Mouse (Mus musculus) hindbrain, embryonic 12.5 days (tissue): ENCODE results near the gene Stpg1. TPM values are rescaled to one million over a fixed set of nuclear protein-coding genes. Genes with fewer than 3 reads are reported as not detected.

Experiments used
- ATAC-seq: fragments of 200-750 bp; cut with Nextera tagmentation; 2 replicates; pipeline ENCODE4 v1.8.0; 2017; ENCODE audit warnings: moderate TSS enrichment; ENCODE audit not compliant: low FRiP score
- H3K27ac ChIP-seq: fragments of 300-500 bp; sonication (generic); 2 replicates; pipeline ENCODE4 v1.5.1; 2016; ENCODE audit warnings: mild to moderate bottlenecking
- H3K27me3 ChIP-seq: fragments of 300-500 bp; sonication (generic); 2 replicates; pipeline ENCODE4 v1.6.1; 2016; ENCODE audit warnings: mild to moderate bottlenecking
- H3K36me3 ChIP-seq: fragments of 300-500 bp; sonication (generic); 2 replicates; pipeline ENCODE4 v1.6.1; 2016; ENCODE audit warnings: mild to moderate bottlenecking
- H3K4me1 ChIP-seq: fragments of 300-500 bp; sonication (generic); 2 replicates; pipeline ENCODE4 v1.6.1; 2016
- H3K4me2 ChIP-seq: fragments of 300-500 bp; sonication (generic); replicated peaks from 2 replicates; pipeline ENCODE4 v1.6.1; 2016; ENCODE audit warnings: mild to moderate bottlenecking
- H3K4me3 ChIP-seq: fragments of 300-500 bp; sonication (generic); 2 replicates; pipeline ENCODE4 v1.5.1; 2016; ENCODE audit warnings: mild to moderate bottlenecking
- H3K9ac ChIP-seq: fragments of 300-500 bp; sonication (generic); 2 replicates; pipeline ENCODE4 v1.6.1; 2016; ENCODE audit warnings: mild to moderate bottlenecking, moderate library complexity
- H3K9me3 ChIP-seq: fragments of 300-500 bp; sonication (generic); replicated peaks from 2 replicates; pipeline ENCODE4 v1.6.1; 2016; ENCODE audit warnings: mild to moderate bottlenecking
- WGBS: fragments of 180-500 bp; shearing (Covaris S2); methylation state at CpG from one replicate; pipeline ENCODE4 v1.1.7; 2016; 5-methylcytosine and 5-hydroxymethylcytosine counted together
- polyA plus RNA-seq: library from polyadenylated mRNA; unstranded; fragments of >200 nt; fragmentation: Nextera tagmentation; extraction: Ambion mirVana; gene quantifications from 2 replicates; pipeline ENCODE4 v1.2.1, GENCODE M21; 2016

Gene Stpg1
- polyA plus RNA-seq, 1 experiment from 2014 or later = 0.71 TPM

DNA sequence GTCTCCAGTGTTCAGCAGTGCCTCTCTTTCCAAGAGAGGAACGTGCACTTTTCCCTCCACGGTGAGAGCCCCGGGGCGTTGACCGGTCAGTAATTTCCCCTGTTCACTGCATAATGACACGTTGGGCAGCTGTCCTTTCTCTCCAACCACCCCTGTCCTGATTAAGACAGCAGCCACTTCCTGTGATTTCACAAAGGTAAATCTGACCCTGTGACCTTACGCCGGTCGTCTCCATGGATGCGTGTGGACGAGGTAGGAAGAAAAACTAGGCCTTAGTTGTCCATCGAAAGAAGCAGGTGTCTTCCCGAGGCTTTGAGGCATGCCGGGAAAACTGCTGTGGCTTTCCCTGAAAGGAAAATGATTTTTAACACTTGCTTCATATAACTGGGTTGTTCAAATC, 20.3 kb downstream of the Stpg1 start:
- no peak overlapping the region for H3K4me3 ChIP-seq
- H3K9ac ChIP-seq = no peak overlapping the region
- H3K36me3 ChIP-seq = no peaks in the 10 kb centered on the region
- H3K4me2 ChIP-seq = no peak overlapping the region
- H3K4me1 ChIP-seq = no peaks in the 10 kb centered on the region
- 70% methylated on average over 14 of the region's 14 CpGs for WGBS
- H3K27me3 ChIP-seq = peaks cover 4% of the 10 kb centered on the region; the same call in 1 of the 2 replicates
- H3K9me3 ChIP-seq = no peaks in the 10 kb centered on the region
- ATAC-seq = no peak
- no peak overlapping the region for H3K27ac ChIP-seq

DNA sequence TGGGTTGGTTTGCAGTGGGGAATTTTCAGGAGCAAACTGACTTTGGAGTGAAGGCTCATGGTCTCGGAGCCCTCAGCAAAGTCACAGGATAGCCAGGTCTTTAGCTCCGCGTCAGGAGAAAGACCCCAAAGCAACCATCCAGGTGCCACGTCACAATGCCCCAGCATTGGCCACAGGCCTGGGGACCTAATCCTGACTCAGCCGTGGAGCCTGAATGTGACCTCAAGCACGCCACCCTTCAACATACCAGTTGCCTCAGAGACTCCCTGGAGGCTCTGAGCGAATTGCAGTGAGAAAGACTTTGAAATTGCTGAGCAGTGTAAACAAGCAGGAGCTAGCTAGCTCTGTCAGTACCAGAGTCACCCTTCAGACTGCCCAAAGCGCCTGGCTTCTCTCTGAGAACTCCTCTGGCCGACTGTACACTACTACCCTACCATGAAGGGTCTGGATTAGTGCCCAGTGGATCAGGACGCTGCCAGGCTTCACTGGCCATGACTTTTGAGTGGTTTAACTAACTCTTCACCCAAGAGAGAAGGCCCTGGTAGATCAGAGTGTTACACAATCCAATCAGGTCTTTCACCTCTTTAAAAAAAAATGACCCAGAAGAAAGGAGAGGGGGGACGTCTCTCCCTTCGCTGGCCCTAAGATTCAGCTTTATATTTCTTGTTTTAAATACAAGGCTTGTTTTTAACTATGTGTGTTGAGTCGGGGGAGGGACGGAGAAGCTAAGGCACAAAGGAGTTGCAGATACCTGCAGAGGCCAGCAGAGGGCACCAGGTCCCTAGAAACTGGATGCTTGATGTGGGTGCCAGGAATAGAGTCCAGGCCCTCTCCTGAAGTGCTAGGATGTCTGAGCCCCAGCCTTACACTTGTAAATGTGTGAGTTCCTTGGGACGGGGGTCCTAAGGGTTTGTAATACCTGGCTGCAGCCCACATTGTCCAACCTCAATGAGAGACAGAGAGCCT, 22.0 kb downstream of the Stpg1 start:
- H3K9ac ChIP-seq = no peak overlapping the region
- H3K27me3 ChIP-seq = 0 out of 2 replicates have a peak, but pooled peaks cover 2% of the 10 kb centered on the region
- H3K4me2 ChIP-seq = no peak overlapping the region
- H3K27ac ChIP-seq = no peak overlapping the region
- no peaks in the 10 kb centered on the region for H3K4me1 ChIP-seq
- no peaks in the 10 kb centered on the region for H3K9me3 ChIP-seq
- no peak for ATAC-seq
- no peaks in the 10 kb centered on the region for H3K36me3 ChIP-seq
- H3K4me3 ChIP-seq = no peak overlapping the region
- WGBS = 51% methylated on average over 15 of the region's 15 CpGs

DNA sequence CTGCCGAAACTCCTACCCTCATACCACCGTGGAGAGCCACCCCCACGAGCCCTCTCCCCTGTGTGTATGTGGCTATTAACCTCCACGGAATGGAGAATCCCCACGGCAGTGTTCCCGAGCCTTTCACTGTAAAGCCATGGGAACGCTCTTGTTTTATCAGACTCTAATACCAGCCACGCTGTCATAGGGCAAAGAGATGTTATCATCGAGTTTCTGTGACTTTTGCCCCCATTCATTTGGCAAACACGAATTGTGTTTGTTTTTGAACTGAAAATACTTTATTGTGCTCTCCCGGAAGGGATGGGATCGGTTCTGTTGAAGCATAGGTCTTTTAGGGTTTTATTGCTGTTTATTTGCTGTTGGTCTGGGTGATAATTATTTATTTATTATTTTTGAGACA, 23.5 kb downstream of the Stpg1 start:
- no peak overlapping the region for H3K9ac ChIP-seq
- no peak for ATAC-seq
- no peaks in the 10 kb centered on the region for H3K4me1 ChIP-seq
- no peak overlapping the region for H3K4me2 ChIP-seq
- no peak overlapping the region for H3K27ac ChIP-seq
- no peaks in the 10 kb centered on the region for H3K27me3 ChIP-seq
- H3K4me3 ChIP-seq = no peak overlapping the region
- WGBS = 84% methylated on average over 12 of the region's 12 CpGs
- H3K36me3 ChIP-seq = no peaks in the 10 kb centered on the region
- no peaks in the 10 kb centered on the region for H3K9me3 ChIP-seq

DNA sequence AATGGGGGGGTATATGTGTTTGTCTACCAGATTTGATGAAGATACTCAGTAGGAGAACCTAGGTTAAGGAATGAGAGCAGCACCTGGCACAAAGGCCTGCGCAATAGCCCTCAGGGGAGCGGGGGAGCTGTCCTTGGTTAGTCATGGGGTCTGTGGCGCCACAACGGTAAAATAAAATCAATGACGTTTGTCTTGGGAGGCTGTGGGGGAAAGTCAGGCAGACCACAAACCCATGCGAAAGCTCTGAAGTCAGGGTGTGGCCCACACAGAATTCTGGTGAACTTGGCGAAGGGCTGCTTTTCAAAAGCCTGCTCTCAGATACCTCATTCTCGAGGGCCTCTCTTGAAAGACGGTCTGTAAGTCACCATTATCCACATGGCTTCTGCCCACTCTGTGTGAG, 25.8 kb downstream of the Stpg1 start:
- no peak for ATAC-seq
- no peaks in the 10 kb centered on the region for H3K36me3 ChIP-seq
- H3K9ac ChIP-seq = no peak overlapping the region
- peaks cover 12% of the 10 kb centered on the region for H3K4me1 ChIP-seq
- H3K9me3 ChIP-seq = no peaks in the 10 kb centered on the region
- no peak overlapping the region for H3K27ac ChIP-seq
- H3K27me3 ChIP-seq = 0 out of 2 replicates have a peak, but pooled peaks cover 5% of the 10 kb centered on the region
- 79% methylated on average over 9 of the region's 9 CpGs for WGBS
- H3K4me2 ChIP-seq = no peak overlapping the region
- H3K4me3 ChIP-seq = no peak overlapping the region

DNA sequence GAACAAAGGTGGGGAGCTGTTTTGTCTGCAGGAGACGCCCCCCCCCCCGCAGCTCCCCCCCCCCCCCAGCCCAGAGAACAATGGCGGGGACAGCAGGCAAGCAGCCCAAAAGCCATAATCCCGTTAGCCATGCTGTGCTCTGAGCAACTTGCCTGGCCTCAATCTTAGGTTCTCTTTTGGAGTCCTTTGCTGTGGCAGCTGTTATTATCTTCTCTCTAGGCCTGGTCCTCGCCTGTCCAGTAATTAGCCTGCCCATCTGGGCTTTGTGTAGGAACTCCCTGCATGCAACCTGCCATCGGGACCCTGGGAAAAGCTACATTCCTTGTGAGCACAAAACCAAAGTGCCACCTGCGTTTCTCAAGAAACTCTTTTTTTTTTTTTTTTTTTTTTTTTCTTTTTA, 29.3 kb downstream of the Stpg1 start:
- WGBS = 4% methylated on average over 6 of the region's 7 CpGs
- H3K27ac ChIP-seq = no peak overlapping the region
- no peak overlapping the region for H3K4me2 ChIP-seq

DNA sequence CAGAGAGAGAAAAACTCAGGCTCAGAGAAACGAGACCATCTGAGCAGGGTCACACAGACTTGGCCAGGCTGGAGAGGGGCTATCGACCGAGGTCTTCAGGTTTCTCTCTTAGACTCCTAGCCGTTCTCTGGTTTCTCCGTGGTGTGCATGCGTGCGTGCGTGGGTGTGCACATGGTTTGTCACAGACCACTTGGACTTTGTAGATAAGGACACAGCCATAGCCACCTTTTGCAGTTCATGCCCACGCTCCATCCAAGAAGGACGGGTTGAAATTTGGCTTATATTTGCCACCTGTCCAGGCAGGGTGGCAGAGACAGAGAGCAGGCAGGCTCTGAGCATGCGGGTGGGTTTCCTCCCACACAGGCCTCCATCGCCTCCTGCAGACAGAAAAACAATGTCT, 30.5 kb downstream of the Stpg1 start:
- WGBS = 71% methylated on average over 12 of the region's 12 CpGs
- Histone ChIP-seq H3K36me3 (no peaks in the 10 kb centered on the region), H3K4me3 (no peak overlapping the region), H3K27me3 (0 out of 2 replicates have a peak, but pooled peaks cover 13% of the 10 kb centered on the region), H3K27ac (no peak overlapping the region), H3K4me1 (peaks cover 30% of the 10 kb centered on the region), H3K9me3 (no peaks in the 10 kb centered on the region), H3K9ac (no peak overlapping the region), H3K4me2 (no peak overlapping the region)
- no peak for ATAC-seq

More for the DNA sequence above, 29.3 kb downstream of the Stpg1 start:
- Histone ChIP-seq H3K4me1 (peaks cover 30% of the 10 kb centered on the region), H3K27me3 (0 out of 2 replicates have a peak, but pooled peaks cover 13% of the 10 kb centered on the region), H3K4me3 (no peak overlapping the region), H3K9ac (no peak overlapping the region), H3K9me3 (no peaks in the 10 kb centered on the region), H3K36me3 (no peaks in the 10 kb centered on the region)
- ATAC-seq = no peak

DNA sequence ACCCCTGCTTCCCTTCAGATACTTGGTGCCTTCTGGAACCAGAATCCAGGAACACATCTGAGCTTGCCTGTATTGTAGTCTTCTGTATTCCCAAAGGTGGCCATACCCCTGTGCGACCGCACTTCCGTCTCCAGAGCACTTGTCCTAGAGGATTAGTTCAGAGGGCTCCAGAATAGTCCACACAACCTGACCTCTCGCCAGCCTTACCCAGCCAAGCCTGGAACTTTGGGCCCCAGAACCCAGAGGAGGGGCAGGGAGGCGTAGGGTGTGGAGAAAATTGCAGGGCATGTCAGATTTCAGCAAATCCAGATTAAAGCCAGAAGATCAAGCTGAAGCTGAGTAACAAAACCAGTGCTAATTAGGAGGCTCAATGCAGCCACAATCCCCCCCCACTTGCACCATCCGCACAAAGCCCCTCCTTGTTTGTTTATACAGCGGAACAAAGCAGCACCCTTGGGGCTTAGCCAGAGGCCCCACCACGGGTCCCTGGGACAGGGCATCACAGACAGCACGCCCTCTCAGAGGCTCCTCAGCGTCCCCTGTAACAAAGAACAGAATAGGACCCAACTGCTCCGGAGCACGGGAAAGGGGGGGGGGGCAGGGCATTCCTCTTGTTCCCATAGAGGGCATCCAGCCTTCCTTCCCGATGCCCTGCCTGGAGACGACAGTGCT, 31.6 kb downstream of the Stpg1 start:
- H3K4me2 ChIP-seq = peak overlapping the region; percentile 24; the same call in 1 of the 2 replicates
- H3K27ac ChIP-seq = peak overlapping the region; percentile 1; the same call in 1 of the 2 replicates
- H3K4me3 ChIP-seq = no peak overlapping the region
- H3K9me3 ChIP-seq = no peaks in the 10 kb centered on the region
- H3K9ac ChIP-seq = no peak overlapping the region; the same call in 1 of the 2 replicates
- 0 out of 2 replicates have a peak, but pooled peaks cover 13% of the 10 kb centered on the region for H3K27me3 ChIP-seq
- no peaks in the 10 kb centered on the region for H3K36me3 ChIP-seq
- peak; percentile 88 for ATAC-seq
- peaks cover 30% of the 10 kb centered on the region for H3K4me1 ChIP-seq
- 10% methylated on average over 14 of the region's 14 CpGs for WGBS

DNA sequence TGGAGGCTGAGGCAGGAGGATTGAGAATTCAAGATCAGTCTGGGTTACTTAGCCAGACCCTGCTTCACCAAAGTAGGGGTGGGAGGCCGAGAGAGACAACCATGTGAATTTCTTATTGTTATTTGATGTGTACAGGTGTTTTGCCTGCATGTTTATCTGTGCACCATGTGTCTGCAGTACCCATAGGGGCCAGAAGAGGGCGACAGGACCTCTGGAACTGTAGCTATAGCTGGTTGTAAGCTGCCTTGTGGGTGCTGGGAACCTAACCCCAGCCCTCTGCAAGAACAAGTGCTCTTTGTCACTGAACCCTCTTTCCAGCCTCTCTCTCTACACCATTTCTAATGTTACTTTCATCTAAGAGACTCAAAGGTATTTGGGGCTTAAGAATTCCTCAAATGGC, 35.7 kb downstream of the Stpg1 start:
- WGBS = 57% methylated on average over 2 of the region's 2 CpGs

DNA sequence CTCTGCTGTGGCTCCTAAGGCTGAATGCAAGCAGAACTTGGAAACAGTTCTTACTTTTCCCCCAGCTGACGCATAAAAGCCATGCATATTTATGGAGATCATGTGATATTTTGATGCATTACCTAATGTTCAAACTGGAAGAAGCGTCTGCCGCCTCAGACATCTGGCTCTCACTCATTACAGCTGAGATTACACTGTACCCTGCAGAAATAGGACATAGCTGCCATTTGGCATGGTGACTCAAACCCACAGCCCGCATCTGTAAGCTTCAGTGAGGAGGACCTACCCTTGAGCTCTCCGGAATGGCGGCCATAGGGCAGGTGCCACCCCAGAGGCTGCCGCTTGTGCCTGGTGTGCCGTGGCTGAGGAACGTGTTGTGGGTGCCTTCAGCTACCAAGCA, 36.6 kb downstream of the Stpg1 start:
- Histone ChIP-seq H3K9ac (no peak overlapping the region), H3K4me1 (peaks cover 14% of the 10 kb centered on the region), H3K27me3 (0 out of 2 replicates have a peak, but pooled peaks cover 4% of the 10 kb centered on the region), H3K4me3 (no peak overlapping the region), H3K27ac (no peak overlapping the region), H3K9me3 (no peaks in the 10 kb centered on the region), H3K4me2 (no peak overlapping the region), H3K36me3 (no peaks in the 10 kb centered on the region)
- no peak for ATAC-seq
- 86% methylated on average over 9 of the region's 9 CpGs for WGBS

More for the DNA sequence above, 35.7 kb downstream of the Stpg1 start:
- no peaks in the 10 kb centered on the region for H3K9me3 ChIP-seq
- no peak overlapping the region for H3K9ac ChIP-seq
- no peaks in the 10 kb centered on the region for H3K36me3 ChIP-seq
- H3K27me3 ChIP-seq = 0 out of 2 replicates have a peak, but pooled peaks cover 10% of the 10 kb centered on the region
- H3K4me3 ChIP-seq = no peak overlapping the region
- no peak overlapping the region for H3K4me2 ChIP-seq
- H3K4me1 ChIP-seq = peaks cover 23% of the 10 kb centered on the region
- H3K27ac ChIP-seq = no peak overlapping the region
- no peak for ATAC-seq

DNA sequence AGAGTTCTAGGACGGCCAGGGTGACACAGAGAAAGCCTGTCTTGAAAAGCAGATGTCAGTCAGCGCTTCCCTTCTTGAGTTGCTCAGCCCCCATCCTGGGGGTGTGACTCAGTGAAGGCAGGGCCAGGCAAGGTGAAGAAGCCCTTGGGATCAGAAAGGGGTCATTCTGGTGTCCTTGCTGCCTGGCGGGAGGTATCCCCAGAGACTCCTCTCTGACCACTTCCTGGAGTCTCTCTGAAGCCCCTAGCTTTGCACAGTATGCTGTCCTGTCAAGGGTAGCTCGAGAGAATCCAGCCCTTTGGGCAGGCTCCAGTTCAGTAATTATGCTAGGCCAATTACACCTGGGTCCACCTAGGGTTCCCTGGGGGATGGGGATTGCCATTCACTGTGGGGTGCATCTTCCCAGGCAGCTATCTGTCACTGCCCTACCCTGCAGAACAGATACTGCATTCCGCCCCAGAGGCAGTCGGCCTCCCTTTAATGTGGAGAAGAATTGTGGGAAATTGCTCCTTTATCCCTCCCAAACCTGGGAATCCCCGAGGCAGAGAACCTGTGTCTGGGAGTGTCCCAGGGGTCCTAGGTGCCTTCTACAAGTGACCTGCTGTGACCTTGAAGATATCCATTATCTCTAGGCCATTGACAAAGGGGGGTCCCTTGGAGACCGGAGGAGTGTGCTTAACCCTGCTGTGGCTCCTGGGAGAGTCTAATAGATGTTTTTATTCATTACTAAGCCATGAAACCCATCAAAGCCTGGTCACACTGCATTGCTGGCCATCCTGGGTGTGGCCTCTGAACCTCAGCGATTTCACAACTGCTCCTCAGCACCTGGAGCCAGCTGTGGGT, 37.4 kb downstream of the Stpg1 start:
- Histone ChIP-seq H3K9ac (no peak overlapping the region; the same call in 1 of the 2 replicates), H3K27ac (no peak overlapping the region), H3K36me3 (no peaks in the 10 kb centered on the region), H3K4me3 (no peak overlapping the region), H3K9me3 (no peaks in the 10 kb centered on the region), H3K4me1 (peaks cover 8% of the 10 kb centered on the region), H3K4me2 (no peak overlapping the region), H3K27me3 (peaks cover 7% of the 10 kb centered on the region; the same call in 1 of the 2 replicates)
- WGBS = 51% methylated on average over 9 of the region's 9 CpGs
- no peak for ATAC-seq

DNA sequence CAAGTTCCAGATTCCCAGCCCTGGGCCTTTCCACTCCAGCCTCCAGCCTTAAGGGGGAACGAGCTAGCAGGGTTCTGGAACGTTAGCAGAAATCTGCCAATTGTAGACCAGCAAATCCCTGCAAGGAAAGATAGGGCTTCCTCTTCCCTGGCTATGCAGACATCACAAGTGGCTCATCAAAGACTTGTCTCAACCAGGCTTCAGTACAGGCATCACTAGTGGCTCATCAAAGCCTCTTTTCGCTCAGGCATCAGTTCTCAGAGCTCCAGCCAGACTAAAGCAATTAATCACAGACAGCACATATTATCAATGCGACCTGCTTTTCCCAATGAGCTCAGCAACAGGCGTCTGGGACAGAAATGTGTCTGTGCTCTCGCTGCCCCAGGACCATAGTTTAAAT, 38.4 kb downstream of the Stpg1 start:
- H3K27me3 ChIP-seq = peaks cover 4% of the 10 kb centered on the region; the same call in 1 of the 2 replicates
- peaks cover 5% of the 10 kb centered on the region; the same call in 1 of the 2 replicates for H3K4me1 ChIP-seq
- no peak overlapping the region for H3K27ac ChIP-seq
- no peaks in the 10 kb centered on the region for H3K9me3 ChIP-seq
- ATAC-seq = no peak
- 70% methylated on average over 6 of the region's 6 CpGs for WGBS
- H3K36me3 ChIP-seq = no peaks in the 10 kb centered on the region
- no peak overlapping the region for H3K4me3 ChIP-seq
- H3K4me2 ChIP-seq = no peak overlapping the region
- H3K9ac ChIP-seq = no peak overlapping the region
